Mouse (Mus musculus) thymus, adult 18-20 months (tissue): ENCODE results near the gene Gpr179.
A peak's percentile ranks its signal among the peaks of the same experiment; 100 is the strongest.
"Not testable (repeated sequence)": the region's sequence is repeated elsewhere in the genome, so short reads cannot be mapped to it uniquely, and the experiment has no call there.

Source experiments
- DNase-seq, 2 experiments: peaks; one replicate each; pipeline ENCODE4 v3.0.0; 2022; ENCODE audit warnings: mixed read lengths in 2 of 2

Gene Gpr179

DNA sequence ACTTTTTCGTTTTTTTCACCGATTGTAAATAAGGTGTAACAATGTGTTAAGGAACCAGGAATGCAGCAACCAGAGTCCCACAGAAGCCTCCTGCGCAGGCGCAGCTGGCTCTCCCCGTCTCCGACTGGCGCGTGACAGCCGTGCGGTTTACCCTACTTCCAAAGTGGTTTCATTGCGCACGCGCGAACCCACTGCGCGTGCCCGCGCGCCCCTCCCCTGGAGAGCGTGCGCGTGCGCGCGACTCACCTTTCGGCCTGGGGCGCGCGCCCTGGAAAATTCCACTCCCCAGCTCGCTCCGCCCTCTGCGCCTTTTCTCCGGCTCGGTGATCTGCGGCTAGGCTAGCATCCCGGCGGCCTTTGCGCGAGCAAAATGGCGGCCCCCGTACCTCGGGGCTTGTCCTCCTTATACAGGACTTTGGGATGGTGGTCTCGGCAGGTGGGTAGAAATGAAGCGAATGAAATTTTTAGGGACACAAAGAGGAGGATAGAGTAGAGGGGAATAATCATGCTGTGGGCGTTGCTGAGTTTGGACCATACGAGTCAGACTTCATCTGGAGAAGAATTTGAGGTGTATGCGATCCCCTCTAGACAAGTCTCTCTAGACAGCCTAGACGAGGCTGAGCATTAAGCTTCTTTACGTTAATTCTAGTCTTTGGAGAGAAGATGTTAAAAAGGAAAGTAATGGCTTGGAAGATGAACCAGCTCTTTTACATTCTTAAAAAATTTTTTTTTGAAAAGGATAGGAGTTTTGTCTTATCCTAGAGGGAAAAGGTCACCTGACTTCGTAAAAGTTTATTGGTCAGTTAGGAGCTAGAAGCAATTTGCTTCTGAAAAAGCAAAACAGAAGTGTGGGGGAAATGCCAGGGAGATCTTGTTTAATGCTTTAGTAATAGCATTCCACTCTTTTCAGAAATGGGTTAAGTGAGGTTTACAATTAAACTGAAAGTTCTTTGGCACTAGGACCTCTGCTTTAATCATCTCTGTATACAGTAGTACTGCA lies 36.1 kb downstream of the Gpr179 start, which contains the start of gene Mrpl45:
TSS of gene Mrpl45 (plus strand) at position 213 of the 1,000 bp plus-strand sequence.
- DNase-seq, result peak; percentile 98

DNA sequence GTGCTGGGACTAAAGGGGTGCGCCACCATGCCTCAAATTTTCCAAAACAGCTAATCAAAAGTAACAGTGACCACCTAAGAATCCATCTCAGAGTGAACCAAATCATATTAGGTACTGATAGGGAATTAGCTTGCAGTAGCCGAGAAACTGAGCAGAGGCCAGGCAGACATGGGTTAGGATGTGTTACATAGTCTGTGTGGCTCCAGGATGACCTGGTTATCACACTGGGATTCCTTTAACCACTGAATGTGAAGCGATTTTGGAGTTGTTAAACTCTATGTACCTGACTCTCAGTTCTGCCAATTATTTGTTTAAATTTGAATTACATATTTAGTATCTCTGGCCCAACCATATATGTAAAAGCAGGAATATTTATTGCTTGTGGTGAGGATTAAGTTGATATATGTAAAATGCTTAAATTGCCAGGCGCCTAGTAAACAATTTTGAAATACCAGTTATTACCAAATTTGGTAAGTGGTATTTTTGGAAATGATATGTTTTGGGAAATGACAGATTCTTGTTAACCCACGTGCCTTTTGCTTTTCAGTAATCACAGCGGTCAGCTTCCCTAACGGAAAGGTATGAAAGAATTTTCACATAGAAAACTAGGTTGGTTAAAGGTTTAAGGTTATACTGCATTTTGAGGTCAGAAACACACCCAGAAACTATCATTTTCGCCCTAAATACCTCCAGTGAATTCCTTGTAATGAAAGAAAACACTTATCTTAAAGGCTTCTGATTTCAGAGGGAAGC lies 37.0 kb downstream of the Gpr179 start:
- DNase-seq, result no peak

DNA sequence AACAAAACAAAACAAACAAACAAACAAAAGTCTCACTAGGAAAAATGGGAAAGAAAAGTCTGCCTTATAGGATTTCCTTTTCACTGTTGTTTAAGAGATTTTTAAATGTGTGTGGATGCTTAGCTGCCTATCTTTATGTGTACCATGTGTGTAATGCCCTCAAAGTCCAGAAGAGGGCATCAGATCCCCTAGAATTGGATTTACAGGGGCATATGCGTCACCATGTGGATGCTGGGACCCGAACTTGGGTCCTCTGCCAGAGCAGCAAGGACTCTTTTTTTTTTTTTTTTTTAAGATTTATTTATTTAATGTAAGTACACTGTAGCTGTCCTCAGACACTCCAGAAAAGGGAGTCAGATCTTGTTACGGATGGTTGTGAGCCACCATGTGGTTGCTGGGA lies 37.8 kb downstream of the Gpr179 start:
- no peak for DNase-seq

DNA sequence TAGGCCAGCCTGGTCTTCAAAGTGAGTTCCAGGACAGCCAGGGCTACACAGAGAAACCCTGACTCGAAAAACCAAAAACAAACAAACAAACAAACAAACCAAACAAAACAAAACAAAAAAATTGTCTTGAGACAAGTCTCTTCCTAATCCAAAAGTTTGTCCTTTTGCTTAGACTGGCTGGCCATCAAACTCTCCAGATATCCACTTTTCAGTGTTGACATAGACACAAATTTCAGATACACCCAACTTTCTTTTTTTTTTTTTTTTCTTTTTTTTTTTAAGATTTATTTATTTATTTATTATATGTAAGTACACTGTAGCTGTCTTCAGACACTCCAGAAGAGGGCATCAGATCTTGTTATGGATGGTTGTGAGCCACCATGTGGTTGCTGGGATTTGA lies 39.0 kb downstream of the Gpr179 start:
- DNase-seq, result not testable (repeated sequence)

DNA sequence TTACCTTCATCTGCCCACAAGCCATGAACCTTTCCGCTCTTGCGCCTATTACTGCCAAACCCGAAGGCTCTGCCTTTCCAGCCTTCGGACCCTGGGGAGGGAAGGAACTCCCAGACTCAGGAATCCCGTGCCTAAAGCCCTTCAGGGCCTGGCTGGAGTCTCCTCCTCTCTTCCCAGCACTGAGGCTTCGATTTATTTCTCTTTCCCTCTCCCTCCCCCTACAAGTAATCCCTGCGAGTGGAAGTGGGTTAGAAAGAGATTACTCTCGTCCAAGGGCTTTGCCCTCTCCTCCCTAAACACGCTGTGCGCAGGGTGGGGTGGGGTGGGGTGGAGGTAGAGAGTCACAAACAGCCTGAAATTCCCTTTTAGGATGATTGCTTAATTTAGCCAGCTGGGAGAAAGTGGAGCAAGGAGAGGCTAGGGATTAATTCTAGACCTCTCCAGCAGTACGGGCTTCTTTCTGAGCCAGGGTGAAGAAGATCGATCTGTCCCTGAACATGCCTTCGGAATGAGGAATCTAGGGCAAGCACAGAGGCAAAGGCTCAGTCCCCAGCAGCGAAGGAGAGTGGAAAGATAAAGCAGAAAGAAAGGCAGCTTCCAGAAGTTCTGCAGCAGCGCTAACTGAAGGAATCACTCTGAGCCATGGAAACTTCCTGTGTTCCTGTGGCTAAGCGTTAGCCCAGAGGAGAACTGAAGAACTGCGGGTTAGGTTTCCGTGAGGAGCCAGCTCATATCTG lies 40.8 kb downstream of the Gpr179 start:
- DNase-seq, result no peak

DNA sequence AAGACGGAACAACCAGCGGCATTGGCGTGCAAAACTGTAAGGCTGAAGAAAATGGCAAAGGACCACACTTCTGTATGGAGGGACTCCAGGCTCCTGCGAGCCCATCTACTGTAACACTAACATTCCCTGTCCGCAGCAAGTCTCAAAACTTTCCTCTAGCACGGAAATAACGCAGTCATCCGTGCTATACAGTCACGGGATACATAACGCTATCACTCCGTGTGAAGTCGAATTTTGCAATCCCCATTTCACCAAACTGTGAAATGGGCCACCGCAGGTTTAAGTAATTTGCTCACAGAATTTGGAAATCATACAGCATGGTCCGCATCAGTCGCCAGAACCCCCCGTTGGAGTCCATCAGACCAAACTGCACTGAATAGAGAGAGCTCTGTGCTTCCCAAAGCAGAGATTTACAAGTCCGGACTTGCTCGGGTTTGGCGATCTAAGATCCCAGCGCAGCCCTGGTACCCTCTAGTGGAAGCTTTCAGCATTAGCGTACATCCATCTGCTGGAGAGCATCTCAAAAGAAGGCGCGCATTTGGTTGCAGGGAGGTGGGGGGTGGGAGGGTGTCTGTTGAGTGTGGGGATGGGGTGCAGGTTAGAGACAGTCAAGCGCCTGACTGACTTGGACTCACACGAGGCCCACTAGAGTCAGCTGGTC lies 41.8 kb downstream of the Gpr179 start:
- DNase-seq, result peak; percentile 34 to 36

DNA sequence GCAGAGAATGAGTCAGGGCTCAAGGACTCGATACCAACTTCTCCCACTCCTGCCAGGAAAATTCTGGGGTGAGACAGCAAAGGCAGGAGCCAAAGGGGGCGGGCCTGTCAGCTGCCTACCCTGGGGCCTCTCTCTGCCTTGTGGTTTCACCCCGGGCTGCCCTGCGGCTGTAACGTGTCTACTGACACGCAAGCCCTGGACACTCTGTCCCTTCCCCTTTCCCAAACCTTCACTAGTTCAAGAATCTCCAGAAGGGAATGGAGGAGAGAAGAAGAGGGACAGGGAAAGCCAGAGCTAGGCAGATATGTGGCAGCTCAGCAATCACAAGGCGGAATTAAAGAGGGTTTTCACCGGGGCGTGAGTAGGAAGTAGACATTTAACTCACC lies 42.4 kb downstream of the Gpr179 start:
- peak; percentile 21 to 26 for DNase-seq

DNA sequence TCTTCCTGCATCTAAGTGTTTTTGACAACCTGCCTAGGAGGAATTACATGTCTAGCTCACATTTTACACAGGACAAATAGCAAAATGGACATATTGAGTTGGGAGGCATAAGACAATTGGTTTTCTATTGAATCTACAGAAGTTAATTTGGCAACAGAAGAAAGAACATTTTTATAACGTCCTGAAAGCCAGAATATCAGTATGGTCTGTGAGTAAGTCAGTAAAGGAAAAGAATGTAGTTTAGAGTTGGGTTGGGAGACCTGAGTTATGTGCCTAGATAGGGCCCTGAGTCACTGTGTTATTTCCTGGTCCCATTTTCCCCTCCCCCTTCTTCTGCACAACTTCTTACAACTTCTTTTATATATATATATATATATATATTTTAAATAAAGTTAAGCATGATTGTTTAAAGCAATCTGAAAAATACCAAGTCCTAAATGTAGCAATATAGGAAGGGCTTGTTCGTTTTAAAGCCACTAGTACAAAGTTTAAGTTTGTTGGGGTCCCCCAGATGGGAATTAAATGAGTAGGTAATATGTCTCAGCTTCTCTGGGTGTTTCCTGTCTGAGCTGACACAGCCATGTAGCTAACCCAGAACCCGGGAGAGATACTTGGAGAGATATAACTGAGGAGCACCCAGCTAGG lies 42.9 kb downstream of the Gpr179 start:
- no peak for DNase-seq

DNA sequence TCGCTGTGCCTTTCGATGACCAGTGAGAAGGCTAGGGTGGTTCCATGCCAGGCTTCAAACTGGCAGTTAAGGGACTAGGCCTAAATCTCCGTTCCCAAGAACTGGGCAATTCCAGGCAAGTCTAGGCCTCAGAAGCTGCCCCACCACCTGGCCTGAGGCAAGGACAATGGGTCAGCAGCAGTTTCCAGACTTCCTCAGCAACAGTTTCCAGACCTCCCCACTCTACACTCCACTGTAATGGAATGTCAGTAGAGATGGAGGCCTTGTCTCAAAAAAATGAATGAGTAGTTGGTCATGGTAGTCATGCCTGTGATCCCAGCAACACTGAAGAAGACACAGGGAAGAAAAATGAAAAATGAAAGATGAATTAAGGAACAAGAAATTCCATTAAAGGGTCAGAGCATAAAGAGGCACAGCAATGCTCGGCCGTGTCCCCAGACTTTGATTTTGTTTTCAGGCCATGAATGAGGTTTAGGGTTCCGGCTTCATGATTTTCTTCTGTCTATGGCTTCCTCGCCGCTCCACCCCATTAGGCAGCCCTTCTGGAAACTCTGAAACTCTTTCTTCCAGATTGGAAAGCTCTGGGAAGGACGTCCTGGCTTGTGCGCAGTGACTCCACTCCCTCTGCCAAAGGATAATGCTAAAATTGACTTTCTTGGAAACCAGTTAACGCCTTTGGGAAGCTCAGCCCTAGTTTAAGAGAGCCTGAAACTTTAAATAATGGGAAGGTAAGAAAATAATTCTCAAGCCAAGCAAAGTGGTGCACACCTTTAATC lies 44.4 kb downstream of the Gpr179 start:
- DNase-seq, result no peak

DNA sequence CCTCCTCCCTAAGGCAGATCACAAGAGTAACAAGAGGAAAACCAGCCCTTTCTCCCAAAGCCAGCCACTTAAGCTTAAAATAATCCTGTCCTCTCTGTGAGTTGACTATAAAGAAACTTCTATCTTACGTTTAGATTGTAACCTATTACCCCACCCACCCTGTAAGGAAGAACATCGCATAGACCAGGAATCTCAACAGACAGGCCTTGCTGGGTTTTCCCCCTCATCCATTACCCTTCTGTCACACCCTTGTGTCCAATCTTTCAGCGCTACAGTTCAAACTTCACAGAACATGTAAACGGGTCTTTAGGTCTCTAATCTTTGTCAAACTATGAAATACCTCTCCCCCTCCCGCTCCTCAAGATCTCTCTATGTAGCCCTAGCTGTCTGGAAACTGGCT lies 47.2 kb downstream of the Gpr179 start:
- DNase-seq, result no peak

DNA sequence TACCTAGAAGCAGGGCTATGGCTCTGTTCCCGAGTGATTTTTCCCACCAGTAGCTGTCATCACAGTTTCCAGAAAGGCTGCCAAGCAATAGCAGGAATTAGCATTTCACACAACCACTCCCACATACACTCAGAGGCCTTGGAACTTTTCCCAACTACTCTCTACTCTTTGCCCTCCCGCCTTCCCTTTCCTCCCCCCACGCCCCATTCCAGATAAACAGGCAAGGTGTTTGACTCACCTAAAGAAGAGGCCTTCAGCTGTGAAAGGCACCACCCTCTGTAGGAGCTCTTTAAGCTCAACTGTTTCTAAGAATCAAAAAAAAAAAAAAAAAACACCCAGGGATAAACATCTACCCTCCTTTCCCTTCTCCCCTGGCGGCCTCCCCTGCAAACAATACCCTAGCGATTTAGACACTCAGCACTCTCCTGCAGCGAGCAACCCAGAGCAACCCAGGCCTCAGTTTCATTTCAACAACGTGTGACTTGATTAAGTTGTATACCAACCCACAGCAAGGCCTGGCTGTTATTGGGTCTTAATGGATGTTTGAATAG lies 49.6 kb downstream of the Gpr179 start:
- no peak for DNase-seq

DNA sequence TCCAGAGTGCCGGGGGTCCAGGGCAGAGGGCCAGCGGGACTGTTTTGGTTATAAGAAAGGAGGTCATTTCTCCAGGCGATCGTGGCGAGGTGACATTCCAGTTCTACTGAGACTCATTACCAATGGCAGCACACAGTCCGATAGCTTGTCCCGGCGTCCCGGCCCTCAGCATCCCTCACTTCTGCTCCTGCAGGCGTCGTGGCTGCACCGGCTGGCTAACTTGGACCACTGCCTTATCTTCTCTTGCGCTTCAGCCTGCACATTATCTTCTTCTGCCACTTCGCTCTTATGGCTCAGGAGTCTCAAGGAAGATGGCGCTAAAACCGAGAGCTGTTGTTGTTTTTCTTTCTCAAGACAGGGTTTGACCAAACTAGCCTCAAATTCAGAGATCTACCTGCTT lies 50.5 kb downstream of the Gpr179 start:
- no peak for DNase-seq

DNA sequence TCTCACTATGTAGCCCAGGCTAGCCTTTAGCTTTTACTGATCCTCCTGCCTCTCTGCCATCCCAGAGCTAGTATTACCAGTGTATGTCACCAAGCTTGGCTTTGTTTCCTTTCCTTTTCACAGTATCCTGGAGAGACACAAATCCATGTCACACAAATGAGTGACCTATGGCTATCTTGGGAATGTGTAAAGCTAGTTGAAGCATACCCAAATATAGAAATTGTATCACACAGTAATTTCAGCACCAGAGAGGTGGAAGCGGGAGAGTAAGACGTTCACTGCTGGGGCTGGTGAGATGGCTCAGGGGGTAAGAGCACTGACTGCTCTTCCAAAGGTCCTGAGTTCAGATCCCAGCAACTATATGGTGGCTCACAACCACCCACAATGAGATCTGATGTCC lies 51.9 kb downstream of the Gpr179 start:
- no peak for DNase-seq

DNA sequence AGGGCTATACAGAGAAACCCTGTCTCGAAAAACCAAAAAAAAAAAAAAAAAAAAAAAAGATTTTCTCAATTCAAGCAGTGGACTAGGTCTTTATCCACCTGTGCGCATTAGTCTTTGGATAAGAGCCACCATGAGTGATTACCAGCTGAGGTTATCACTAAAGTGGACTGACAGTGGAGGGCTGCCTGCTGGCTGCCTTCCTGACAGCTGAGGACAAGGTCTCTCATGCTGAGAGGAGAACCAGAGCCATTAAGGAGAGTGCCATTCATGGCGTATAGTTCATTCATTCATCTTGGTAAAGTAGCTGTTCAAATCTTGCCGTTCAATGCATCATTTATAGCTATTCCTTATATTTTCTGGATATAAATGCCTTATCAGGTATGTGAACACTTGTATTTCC lies 55.3 kb downstream of the Gpr179 start:
- DNase-seq, result no peak

DNA sequence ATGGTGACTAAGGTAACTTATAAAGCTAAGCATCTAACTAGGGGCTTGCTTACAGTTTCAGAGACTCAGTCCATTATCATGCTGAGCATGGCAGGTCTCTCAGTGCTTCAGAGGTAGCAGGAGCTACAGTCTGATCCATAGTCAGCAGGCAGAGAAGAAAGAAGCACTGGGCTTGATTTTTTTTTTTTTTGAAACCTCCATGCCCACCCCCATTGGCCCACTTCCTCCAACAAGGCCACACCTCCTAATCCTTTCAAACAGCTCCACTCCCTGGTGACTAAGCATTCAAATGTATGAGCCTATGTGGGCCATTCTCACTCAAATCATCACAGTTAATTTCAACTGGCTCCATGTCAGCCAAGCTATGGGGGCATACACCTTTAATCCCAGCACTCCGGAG lies 59.1 kb downstream of the Gpr179 start:
- DNase-seq, result no peak

DNA sequence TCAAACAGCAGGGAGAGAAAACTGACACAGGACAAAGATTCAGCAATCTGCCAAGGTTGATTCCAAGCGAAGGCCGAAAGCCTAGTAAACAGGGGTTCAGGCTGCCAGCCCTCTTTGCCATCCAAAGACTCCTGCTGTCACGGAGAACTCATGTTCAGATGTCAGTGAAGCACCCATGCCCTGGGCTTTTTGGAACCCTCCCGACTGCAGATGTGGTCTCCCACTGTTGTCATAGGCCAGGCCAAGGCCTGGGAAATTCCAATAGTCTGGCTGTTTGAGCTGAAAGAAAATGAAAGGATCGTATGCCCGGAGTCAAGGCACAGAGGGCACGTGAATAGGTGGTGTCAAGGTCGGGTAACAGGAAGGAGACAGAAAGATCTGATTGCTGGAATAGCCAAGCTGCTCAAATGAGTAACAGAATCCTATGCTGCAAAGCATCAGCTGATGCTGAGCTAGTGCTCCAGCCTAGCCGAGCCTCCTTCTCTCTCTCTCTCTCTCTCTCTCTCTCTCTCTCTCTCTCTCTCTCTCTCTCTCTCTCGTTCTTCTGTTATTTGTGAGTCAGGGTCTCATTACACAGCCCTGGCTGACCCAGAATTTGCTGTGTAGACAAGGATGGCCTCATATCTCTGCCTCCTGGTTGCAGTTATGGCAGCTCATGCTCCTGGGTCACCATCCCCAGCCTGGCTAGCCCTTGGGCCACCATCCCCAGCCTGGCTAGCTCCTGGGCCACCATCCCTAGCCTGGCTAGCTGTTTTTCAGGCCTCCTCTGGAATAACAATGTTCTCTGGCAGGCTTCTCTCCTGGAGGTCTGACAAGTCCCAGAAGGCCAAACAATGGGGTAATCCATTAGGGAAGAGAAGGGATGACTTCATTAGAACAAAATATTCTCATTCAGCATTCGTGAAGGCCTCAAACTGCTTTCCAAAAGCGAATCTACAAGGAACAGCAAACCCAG lies 62.3 kb downstream of the Gpr179 start:
- DNase-seq, result no peak

DNA sequence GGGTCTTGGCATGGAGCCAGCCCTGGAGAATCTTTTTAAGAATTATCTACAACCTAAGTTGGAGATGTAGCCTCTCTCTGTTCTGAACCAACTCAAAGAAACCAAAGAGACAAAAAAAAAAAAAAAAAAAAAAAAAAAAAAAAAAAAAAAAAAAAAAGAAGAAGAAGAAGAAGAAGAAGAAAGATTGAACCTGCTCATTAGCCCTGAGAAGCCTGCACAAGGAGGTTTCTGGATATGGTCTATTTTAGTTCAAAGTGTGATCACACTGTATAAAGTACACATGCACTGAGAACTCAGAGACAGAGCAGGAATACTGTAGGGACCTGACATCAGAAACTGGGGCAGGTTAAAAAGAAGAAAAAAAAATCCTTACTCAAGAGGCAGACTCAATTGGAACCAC lies 64.2 kb downstream of the Gpr179 start:
- DNase-seq, result no peak

DNA sequence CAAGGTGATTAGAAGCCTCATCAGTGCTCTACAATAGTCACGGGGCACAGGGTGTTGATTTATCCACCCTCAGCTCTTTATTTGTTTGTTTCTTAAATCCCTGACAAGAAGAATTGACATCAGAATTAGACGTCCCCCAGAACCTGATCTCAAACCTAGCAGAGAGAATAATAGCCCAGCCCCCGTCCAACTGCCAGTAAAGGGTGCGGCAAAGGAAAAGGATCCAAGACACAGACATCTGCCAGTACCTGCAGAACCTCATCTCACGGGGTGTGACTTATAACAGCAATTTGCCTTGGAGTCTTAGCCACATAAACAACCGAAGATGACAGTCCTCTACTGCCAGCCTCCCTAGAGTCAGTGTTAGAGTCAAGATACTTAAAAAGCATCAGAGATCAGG lies 64.9 kb downstream of the Gpr179 start:
- DNase-seq, result no peak

DNA sequence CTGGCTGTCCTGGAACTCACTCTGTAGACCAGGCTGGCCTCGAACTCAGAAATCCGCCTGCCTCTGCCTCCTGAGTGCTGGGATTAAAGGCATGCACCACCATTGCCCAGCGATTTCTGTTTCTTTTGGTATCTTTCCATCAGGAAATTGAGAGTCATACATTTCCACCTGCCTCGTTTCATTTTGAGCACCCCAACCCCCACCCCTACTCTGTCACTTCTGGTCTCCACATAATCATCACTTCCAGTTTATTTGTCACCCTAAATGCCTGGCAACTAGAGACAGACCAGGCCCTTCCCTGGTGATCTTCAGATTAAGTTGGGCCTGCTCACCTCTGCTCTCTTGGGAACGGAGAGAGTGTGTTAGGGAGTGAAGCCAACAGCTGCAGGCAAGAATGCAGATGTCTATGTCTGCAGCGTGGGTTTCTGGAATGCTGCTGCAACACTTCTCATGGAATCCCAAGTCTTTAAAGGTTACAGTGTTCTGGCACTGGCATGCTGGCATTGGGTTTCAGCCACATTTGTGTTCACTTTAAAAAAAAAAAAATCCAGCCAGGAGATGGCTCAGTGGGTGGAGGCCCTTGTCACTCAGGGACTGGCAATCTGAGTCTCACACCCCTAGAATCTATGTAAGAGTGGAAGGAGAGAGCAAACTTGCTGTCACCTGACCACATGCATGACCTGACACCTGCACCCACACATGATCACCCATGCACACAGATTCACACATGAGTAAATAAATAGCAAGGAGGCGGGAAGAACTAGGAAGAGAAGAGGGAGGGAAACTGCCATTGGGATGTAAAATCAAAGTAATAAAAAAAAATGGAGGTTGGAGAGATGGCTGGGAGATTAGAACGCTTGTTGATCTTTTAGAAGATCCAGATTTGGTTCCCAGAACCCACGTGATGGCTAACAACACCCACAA lies 65.8 kb downstream of the Gpr179 start:
- DNase-seq, result no peak
